Mouse (Mus musculus): Measurements from ENCODE around the gene Bik. TPM values are rescaled to one million over a fixed set of nuclear protein-coding genes. Genes with fewer than 3 reads are reported as not detected.

The Bik gene
- polyA plus RNA-seq, 1 experiment from 2014 or later = 2.2 TPM

- ATAC-seq = no peak
- Histone ChIP-seq H3K27ac (peak overlapping the region; percentile 59; the same call in 1 of the 2 replicates), H3K4me3 (no peak overlapping the region), H3K4me1 (peaks cover 52% of the 10 kb centered on the region), H3K27me3 (replicated peaks) (no peaks in the 10 kb centered on the region), H3K9me3 (replicated peaks) (no peaks in the 10 kb centered on the region), H3K4me2 (no peak overlapping the region), H3K36me3 (no peaks in the 10 kb centered on the region), H3K9ac (no peak overlapping the region)
- 21% methylated on average over 5 of the region's 5 CpGs for WGBS (ENCODE audit: insufficient replicate concordance)
Measured at GRCm38 (mm10) chr15:83560941-83561477, 34.3 kb downstream of the Bik start.

DNA sequence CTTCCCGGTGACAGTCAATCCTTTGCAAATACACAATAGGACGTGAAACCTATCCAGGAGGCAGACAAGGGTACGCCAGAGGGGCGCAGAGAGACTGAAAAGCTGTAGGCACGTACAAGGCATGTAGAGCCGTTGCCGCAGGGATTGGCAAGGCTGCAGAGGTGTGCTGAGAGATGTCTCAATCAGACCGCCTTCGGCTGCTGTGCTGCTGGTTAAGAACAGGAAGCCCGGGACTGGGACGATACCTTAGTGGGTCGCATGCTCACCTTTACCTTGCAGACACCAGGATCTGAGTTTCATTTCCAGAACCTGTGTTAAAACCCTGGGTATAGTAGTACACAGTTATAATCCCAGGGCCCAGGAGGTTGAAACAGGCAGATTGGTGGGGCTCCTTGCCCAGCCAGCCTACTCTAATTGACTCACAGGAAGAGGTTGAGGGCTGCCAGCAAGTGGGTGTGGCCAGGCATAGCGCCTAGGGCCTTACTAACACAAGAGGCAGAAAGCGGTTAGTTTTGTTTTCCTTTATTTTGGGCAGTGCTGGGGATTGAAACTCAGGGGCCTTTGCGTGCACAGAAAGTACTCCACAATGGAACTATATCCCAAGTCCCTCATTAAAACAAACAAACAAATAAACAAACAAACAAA is 36.1 kb downstream of the Bik start:
- H3K4me1 ChIP-seq = peaks cover 65% of the 10 kb centered on the region
- peak; percentile 43 for ATAC-seq
- 26% methylated on average over 15 of the region's 15 CpGs for WGBS (ENCODE audit: insufficient replicate concordance)
- peak overlapping the region; percentile 94 for H3K4me2 ChIP-seq
- H3K27me3 ChIP-seq (replicated peaks) = no peaks in the 10 kb centered on the region
- no peaks in the 10 kb centered on the region for H3K9me3 ChIP-seq (replicated peaks)
- H3K4me3 ChIP-seq = peak overlapping the region; percentile 78
- peak overlapping the region; percentile 95 for H3K27ac ChIP-seq
- H3K36me3 ChIP-seq = no peaks in the 10 kb centered on the region
- peak overlapping the region; percentile 87 for H3K9ac ChIP-seq

- under 1% methylated on average over 28 of the region's 28 CpGs for WGBS (ENCODE audit: insufficient replicate concordance)
Measured at GRCm38 (mm10) chr15:83563327-83563856, 36.7 kb downstream of the Bik start, which contains the start of the genes Tspo and Mcat. Tspo (plus strand) TSS chr15:83563592. Mcat (minus strand) TSS chr15:83563787.

GRCm38 (mm10) chr15:83563857-83564651 is 37.4 kb downstream of the Bik start:
- Histone ChIP-seq H3K9ac (peak overlapping the region; percentile 87), H3K4me3 (peak overlapping the region; percentile 78), H3K4me2 (peak overlapping the region; percentile 94), H3K27ac (peak overlapping the region; percentile 95), H3K27me3 (replicated peaks) (no peaks in the 10 kb centered on the region), H3K4me1 (peaks cover 77% of the 10 kb centered on the region), H3K36me3 (no peaks in the 10 kb centered on the region), H3K9me3 (replicated peaks) (no peaks in the 10 kb centered on the region)
- 1% methylated on average over 27 of the region's 27 CpGs for WGBS (ENCODE audit: insufficient replicate concordance)
- ATAC-seq = peak; percentile 25; the same call in 1 of the 2 replicates

More at GRCm38 (mm10) chr15:83563327-83563856, 36.7 kb downstream of the Bik start, which contains the start of the genes Tspo and Mcat:
- H3K4me1 ChIP-seq = peaks cover 72% of the 10 kb centered on the region
- peak within 1 kb of the TSS; percentile 87 for H3K9ac ChIP-seq
- no peaks in the 10 kb centered on the region for H3K9me3 ChIP-seq (replicated peaks)
- no peaks in the 10 kb centered on the region for H3K36me3 ChIP-seq
- peak within 1 kb of the TSS; percentile 94 for H3K4me2 ChIP-seq
- ATAC-seq = peak; percentile 84
- H3K4me3 ChIP-seq = peak within 1 kb of the TSS; percentile 78
- peak within 1 kb of the TSS; percentile 95 for H3K27ac ChIP-seq
- no peaks in the 10 kb centered on the region for H3K27me3 ChIP-seq (replicated peaks)

- H3K9me3 ChIP-seq (replicated peaks) = no peaks in the 10 kb centered on the region
- 43% methylated on average over 3 of the region's 3 CpGs for WGBS (ENCODE audit: insufficient replicate concordance)
- H3K4me2 ChIP-seq = peak overlapping the region; percentile 94
- peak overlapping the region; percentile 58 for H3K9ac ChIP-seq
- peak overlapping the region; percentile 95 for H3K27ac ChIP-seq
- H3K4me3 ChIP-seq = peak overlapping the region; percentile 78
- ATAC-seq = peak; percentile 90
- peaks cover 89% of the 10 kb centered on the region for H3K4me1 ChIP-seq
- no peaks in the 10 kb centered on the region for H3K27me3 ChIP-seq (replicated peaks)
- H3K36me3 ChIP-seq = no peaks in the 10 kb centered on the region
Measured at GRCm38 (mm10) chr15:83565434-83565833, 38.8 kb downstream of the Bik start.

- H3K9ac ChIP-seq = peak overlapping the region; percentile 58
- peak overlapping the region; percentile 78 for H3K4me3 ChIP-seq
- H3K9me3 ChIP-seq (replicated peaks) = no peaks in the 10 kb centered on the region
- peak overlapping the region; percentile 94 for H3K4me2 ChIP-seq
- no peaks in the 10 kb centered on the region for H3K27me3 ChIP-seq (replicated peaks)
- WGBS (ENCODE audit: insufficient replicate concordance) = 68% methylated on average over 5 of the region's 5 CpGs
- peak overlapping the region; percentile 95 for H3K27ac ChIP-seq
- peaks cover 87% of the 10 kb centered on the region for H3K4me1 ChIP-seq
- ATAC-seq = no peak
- no peaks in the 10 kb centered on the region for H3K36me3 ChIP-seq
Measured at GRCm38 (mm10) chr15:83566006-83566405, 39.3 kb downstream of the Bik start.

DNA sequence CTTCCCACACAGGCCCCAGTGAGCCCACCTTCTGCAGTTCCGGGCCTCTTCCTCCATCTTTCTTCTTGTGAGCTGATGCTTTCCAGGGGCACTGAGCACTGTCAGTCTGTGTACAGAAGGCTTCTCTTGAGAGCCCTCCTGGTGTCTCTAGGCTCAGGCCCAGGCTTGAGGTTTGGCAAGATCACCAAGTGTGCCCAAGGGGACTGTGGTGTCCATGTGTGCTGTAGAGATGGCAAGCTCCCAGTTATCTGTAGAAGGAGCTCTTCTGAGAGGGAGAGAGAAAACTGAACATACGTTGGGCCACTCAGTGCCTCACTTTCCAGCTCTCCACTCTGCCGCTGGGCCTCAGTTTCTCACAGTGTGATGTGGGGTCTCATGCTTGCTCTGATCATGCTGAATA is 41.1 kb downstream of the Bik start:
- Histone ChIP-seq H3K36me3 (peaks cover 16% of the 10 kb centered on the region), H3K27ac (peak overlapping the region; percentile 59), H3K9ac (no peak overlapping the region; the same call in 1 of the 2 replicates), H3K4me2 (peak overlapping the region; percentile 1; the same call in 1 of the 2 replicates), H3K4me1 (peaks cover 70% of the 10 kb centered on the region), H3K9me3 (replicated peaks) (no peaks in the 10 kb centered on the region), H3K4me3 (no peak overlapping the region), H3K27me3 (replicated peaks) (no peaks in the 10 kb centered on the region)
- WGBS (ENCODE audit: insufficient replicate concordance) = 80% methylated on average over 3 of the region's 3 CpGs
- no peak for ATAC-seq

- H3K4me2 ChIP-seq = no peak overlapping the region
- no peak for ATAC-seq
- 89% methylated on average over 5 of the region's 5 CpGs for WGBS (ENCODE audit: insufficient replicate concordance)
- no peak overlapping the region for H3K4me3 ChIP-seq
- H3K27ac ChIP-seq = 0 out of 2 replicates have a peak overlapping the region, but pooled peaks have one; percentile 12
- no peaks in the 10 kb centered on the region for H3K9me3 ChIP-seq (replicated peaks)
- peaks cover 62% of the 10 kb centered on the region for H3K4me1 ChIP-seq
- peaks cover 20% of the 10 kb centered on the region for H3K36me3 ChIP-seq
- H3K9ac ChIP-seq = no peak overlapping the region
- H3K27me3 ChIP-seq (replicated peaks) = no peaks in the 10 kb centered on the region
Measured at GRCm38 (mm10) chr15:83568544-83568943, 41.9 kb downstream of the Bik start.

DNA sequence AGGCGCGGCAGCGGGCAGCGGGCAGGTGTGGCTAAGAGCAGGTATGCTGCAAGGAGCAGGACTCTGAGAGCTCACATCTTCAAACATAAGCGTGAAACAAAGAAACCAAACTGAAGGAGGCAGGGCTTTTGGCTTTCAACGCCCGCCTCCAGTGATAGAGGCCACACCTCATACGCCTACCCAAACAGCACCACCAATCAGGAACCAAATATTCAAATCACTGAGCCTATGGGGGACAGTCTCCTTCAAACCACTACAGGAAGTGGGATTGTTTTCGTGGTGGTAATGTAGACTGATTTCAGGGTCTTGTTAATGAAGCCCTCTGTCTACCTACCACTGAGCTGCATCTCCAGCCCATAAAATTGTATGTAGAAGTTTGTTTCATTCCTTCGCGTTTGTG is 43.0 kb downstream of the Bik start:
- no peak overlapping the region for H3K9ac ChIP-seq
- H3K4me1 ChIP-seq = peaks cover 57% of the 10 kb centered on the region
- H3K27me3 ChIP-seq (replicated peaks) = no peaks in the 10 kb centered on the region
- no peak overlapping the region; the same call in 1 of the 2 replicates for H3K4me2 ChIP-seq
- peak overlapping the region; percentile 22; the same call in 1 of the 2 replicates for H3K27ac ChIP-seq
- no peak for ATAC-seq
- H3K4me3 ChIP-seq = no peak overlapping the region
- peaks cover 31% of the 10 kb centered on the region for H3K36me3 ChIP-seq
- 48% methylated on average over 11 of the region's 11 CpGs for WGBS (ENCODE audit: insufficient replicate concordance)
- H3K9me3 ChIP-seq (replicated peaks) = no peaks in the 10 kb centered on the region

- Histone ChIP-seq H3K27ac (peak overlapping the region; percentile 23; the same call in 1 of the 2 replicates), H3K4me3 (no peak overlapping the region), H3K27me3 (replicated peaks) (no peaks in the 10 kb centered on the region), H3K4me1 (peaks cover 50% of the 10 kb centered on the region), H3K4me2 (no peak overlapping the region), H3K36me3 (peaks cover 41% of the 10 kb centered on the region), H3K9ac (no peak overlapping the region), H3K9me3 (replicated peaks) (no peaks in the 10 kb centered on the region)
- 58% methylated on average over 2 of the region's 2 CpGs for WGBS (ENCODE audit: insufficient replicate concordance)
- no peak for ATAC-seq
Measured at GRCm38 (mm10) chr15:83570641-83571040, 44.0 kb downstream of the Bik start.

- Histone ChIP-seq H3K9me3 (replicated peaks) (no peaks in the 10 kb centered on the region), H3K27ac (no peak overlapping the region), H3K4me1 (peaks cover 40% of the 10 kb centered on the region), H3K27me3 (replicated peaks) (no peaks in the 10 kb centered on the region), H3K36me3 (peaks cover 51% of the 10 kb centered on the region), H3K4me2 (no peak overlapping the region), H3K4me3 (no peak overlapping the region), H3K9ac (no peak overlapping the region)
- no peak for ATAC-seq
- 77% methylated on average over 5 of the region's 5 CpGs for WGBS (ENCODE audit: insufficient replicate concordance)
Measured at GRCm38 (mm10) chr15:83571636-83572035, 45.0 kb downstream of the Bik start.
